Mouse (Mus musculus) stomach, embryonic 14.5 days (tissue): Measurements from ENCODE around the gene Fbxl17. TPM values are rescaled to one million over a fixed set of nuclear protein-coding genes. Genes with fewer than 3 reads are reported as not detected.

ENCODE experiments used
- ATAC-seq: fragments of 200-750 bp; cut with Nextera tagmentation; 2 replicates; pipeline ENCODE4 v1.8.0; 2017; ENCODE audit warnings: low read depth, moderate TSS enrichment; ENCODE audit not compliant: insufficient number of reproducible peaks, insufficient read depth, low FRiP score
- H3K27ac ChIP-seq: fragments of 300-500 bp; sonication (generic); 2 replicates; pipeline ENCODE4 v1.5.1; 2014; ENCODE audit warnings: mild to moderate bottlenecking, low read length, moderate library complexity, mixed read lengths
- H3K27me3 ChIP-seq: fragments of 300-500 bp; sonication (generic); 2 replicates; pipeline ENCODE4 v1.6.1; 2014; ENCODE audit warnings: low read length, control low read depth, mixed read lengths; ENCODE audit not compliant: control insufficient read depth, insufficient read depth
- H3K36me3 ChIP-seq: fragments of 300-500 bp; sonication (generic); 2 replicates; pipeline ENCODE4 v1.6.1; 2014; ENCODE audit warnings: mild to moderate bottlenecking, control low read depth, low read length, moderate library complexity, mixed read lengths; ENCODE audit not compliant: control insufficient read depth, insufficient read depth
- H3K4me1 ChIP-seq: fragments of 300-500 bp; sonication (generic); 2 replicates; pipeline ENCODE4 v1.6.1; 2014; ENCODE audit warnings: low read length, control low read depth, mixed read lengths; ENCODE audit not compliant: control insufficient read depth, insufficient read depth
- H3K4me2 ChIP-seq: fragments of 300-500 bp; sonication (generic); replicated peaks from 2 replicates; pipeline ENCODE4 v1.6.1; 2014; ENCODE audit warnings: low read depth, low read length, control low read depth
- H3K4me3 ChIP-seq: fragments of 300-500 bp; sonication (generic); 2 replicates; pipeline ENCODE4 v1.5.1; 2014; ENCODE audit warnings: low read depth, low read length, control low read depth
- H3K9ac ChIP-seq: fragments of 300-500 bp; sonication (generic); replicated peaks from 2 replicates; pipeline ENCODE4 v1.6.1; 2014; ENCODE audit warnings: low read depth, mild to moderate bottlenecking, control low read depth, low read length, moderate library complexity, mixed read lengths
- H3K9me3 ChIP-seq: fragments of 300-500 bp; sonication (generic); 2 replicates; pipeline ENCODE4 v1.6.1; 2016; ENCODE audit warnings: low read depth, low read length, control low read depth; ENCODE audit not compliant: control insufficient read depth
- whole genome bisulfite sequencing: fragments of 180-500 bp; shearing (Covaris S2); extraction: QIAGEN DNeasy Blood & Tissue Kit; methylation state at CpG from one replicate; pipeline ENCODE4 v1.1.7; 2014; 5-methylcytosine and 5-hydroxymethylcytosine counted together
- polyA plus RNA-seq: library from polyadenylated mRNA; unstranded; fragments of >200 nt; fragmentation: Nextera tagmentation; extraction: Ambion mirVana; gene quantifications from 2 replicates; pipeline ENCODE4 v1.2.1, GENCODE M21; 2014

Gene Fbxl17
- polyA plus RNA-seq, 1 experiment from 2014 or later, result 7.5 TPM

- no peaks in the 10 kb centered on the region for H3K4me1 ChIP-seq
- ATAC-seq, result no peak
Measured at GRCm38 (mm10) chr17:63220821-63221220, 279.0 kb downstream of the Fbxl17 start.

GRCm38 (mm10) chr17:63217016-63217415, 282.8 kb downstream of the Fbxl17 start:
- Histone ChIP-seq H3K27me3 (no peaks in the 10 kb centered on the region), H3K36me3 (no peaks in the 10 kb centered on the region), H3K4me1 (no peaks in the 10 kb centered on the region), H3K9ac (no peak overlapping the region), H3K4me2 (no peak overlapping the region), H3K9me3 (no peaks in the 10 kb centered on the region), H3K27ac (no peak overlapping the region), H3K4me3 (no peak overlapping the region)
- 94% methylated on average over 1 of the region's 1 CpGs for WGBS
- no peak for ATAC-seq

More at GRCm38 (mm10) chr17:63220821-63221220, 279.0 kb downstream of the Fbxl17 start:
- H3K9me3 ChIP-seq, result no peaks in the 10 kb centered on the region
- H3K4me2 ChIP-seq, result no peak overlapping the region
- no peak overlapping the region for H3K27ac ChIP-seq
- H3K4me3 ChIP-seq, result no peak overlapping the region
- H3K9ac ChIP-seq, result no peak overlapping the region
- H3K27me3 ChIP-seq, result no peaks in the 10 kb centered on the region
- 39% methylated on average over 5 of the region's 5 CpGs for WGBS
- no peaks in the 10 kb centered on the region for H3K36me3 ChIP-seq

GRCm38 (mm10) chr17:63212018-63212417, 287.8 kb downstream of the Fbxl17 start:
- H3K27me3 ChIP-seq, result no peaks in the 10 kb centered on the region
- 90% methylated on average over 4 of the region's 4 CpGs for WGBS
- H3K36me3 ChIP-seq, result no peaks in the 10 kb centered on the region
- no peaks in the 10 kb centered on the region for H3K4me1 ChIP-seq
- no peak overlapping the region for H3K9ac ChIP-seq
- H3K4me3 ChIP-seq, result no peak overlapping the region
- peaks cover 5% of the 10 kb centered on the region; the same call in 1 of the 2 replicates for H3K9me3 ChIP-seq
- H3K27ac ChIP-seq, result no peak overlapping the region
- H3K4me2 ChIP-seq, result no peak overlapping the region
- no peak for ATAC-seq

- 91% methylated on average over 6 of the region's 6 CpGs for WGBS
Measured at GRCm38 (mm10) chr17:63209151-63209550, 290.7 kb downstream of the Fbxl17 start.

GRCm38 (mm10) chr17:63208346-63208745, 291.5 kb downstream of the Fbxl17 start:
- H3K27ac ChIP-seq, result no peak overlapping the region
- no peak overlapping the region for H3K4me2 ChIP-seq
- H3K4me1 ChIP-seq, result no peaks in the 10 kb centered on the region
- H3K9ac ChIP-seq, result no peak overlapping the region
- H3K36me3 ChIP-seq, result no peaks in the 10 kb centered on the region
- no peaks in the 10 kb centered on the region for H3K27me3 ChIP-seq
- H3K4me3 ChIP-seq, result no peak overlapping the region
- H3K9me3 ChIP-seq, result peaks cover 5% of the 10 kb centered on the region; the same call in 1 of the 2 replicates
- WGBS, result 78% methylated on average over 4 of the region's 4 CpGs
- ATAC-seq, result no peak

More at GRCm38 (mm10) chr17:63209151-63209550, 290.7 kb downstream of the Fbxl17 start:
- no peaks in the 10 kb centered on the region for H3K27me3 ChIP-seq
- ATAC-seq, result no peak
- H3K9me3 ChIP-seq, result peaks cover 5% of the 10 kb centered on the region; the same call in 1 of the 2 replicates
- H3K9ac ChIP-seq, result no peak overlapping the region
- no peak overlapping the region for H3K4me2 ChIP-seq
- H3K4me1 ChIP-seq, result no peaks in the 10 kb centered on the region
- H3K4me3 ChIP-seq, result no peak overlapping the region
- H3K36me3 ChIP-seq, result no peaks in the 10 kb centered on the region
- H3K27ac ChIP-seq, result no peak overlapping the region

GRCm38 (mm10) chr17:63207714-63208113, 292.1 kb downstream of the Fbxl17 start:
- Histone ChIP-seq H3K4me2 (no peak overlapping the region), H3K36me3 (no peaks in the 10 kb centered on the region), H3K27me3 (no peaks in the 10 kb centered on the region), H3K4me1 (no peaks in the 10 kb centered on the region), H3K27ac (no peak overlapping the region), H3K9ac (no peak overlapping the region), H3K4me3 (no peak overlapping the region), H3K9me3 (peaks cover 5% of the 10 kb centered on the region; the same call in 1 of the 2 replicates)
- 90% methylated on average over 9 of the region's 9 CpGs for WGBS
- no peak for ATAC-seq

GRCm38 (mm10) chr17:63205316-63205715, 294.5 kb downstream of the Fbxl17 start:
- Histone ChIP-seq H3K4me2 (no peak overlapping the region), H3K36me3 (no peaks in the 10 kb centered on the region), H3K27ac (no peak overlapping the region), H3K4me1 (no peaks in the 10 kb centered on the region), H3K9ac (no peak overlapping the region), H3K27me3 (no peaks in the 10 kb centered on the region), H3K9me3 (peaks cover 5% of the 10 kb centered on the region; the same call in 1 of the 2 replicates), H3K4me3 (no peak overlapping the region)
- WGBS, result 95% methylated on average over 5 of the region's 5 CpGs
- no peak for ATAC-seq

GRCm38 (mm10) chr17:63203582-63204190, 296.1 kb downstream of the Fbxl17 start:
- ATAC-seq, result no peak

GRCm38 (mm10) chr17:63198703-63199102, 301.1 kb downstream of the Fbxl17 start:
- Histone ChIP-seq H3K27ac (no peak overlapping the region), H3K4me3 (no peak overlapping the region), H3K9ac (no peak overlapping the region), H3K9me3 (no peaks in the 10 kb centered on the region), H3K27me3 (no peaks in the 10 kb centered on the region), H3K4me2 (no peak overlapping the region), H3K4me1 (no peaks in the 10 kb centered on the region), H3K36me3 (no peaks in the 10 kb centered on the region)
- WGBS, result 90% methylated on average over 1 of the region's 1 CpGs
- no peak for ATAC-seq

More at GRCm38 (mm10) chr17:63203582-63204190, 296.1 kb downstream of the Fbxl17 start:
- Histone ChIP-seq H3K36me3 (no peaks in the 10 kb centered on the region), H3K9me3 (no peaks in the 10 kb centered on the region), H3K27ac (no peak overlapping the region), H3K27me3 (no peaks in the 10 kb centered on the region), H3K9ac (no peak overlapping the region), H3K4me1 (no peaks in the 10 kb centered on the region), H3K4me3 (no peak overlapping the region), H3K4me2 (no peak overlapping the region)
- WGBS, result 70% methylated on average over 8 of the region's 8 CpGs
